Mouse (Mus musculus) G1E (cell line): ENCODE results near the gene Pdlim5. TPM values are rescaled to one million over a fixed set of nuclear protein-coding genes. Genes with fewer than 3 reads are reported as not detected.

Experiments
- ATAC-seq: 2 replicates; pipeline ENCODE4 v1.8.0; 2016; ENCODE audit warnings: mild to moderate bottlenecking; ENCODE audit not compliant: insufficient number of reproducible peaks, poor library complexity, low FRiP score, severe bottlenecking; ENCODE audit errors: extremely low read depth
- DNase-seq: peaks from one replicate; pipeline ENCODE4 v3.0.0; 2012; ENCODE audit warnings: low spot score
- H3K27me3 ChIP-seq: 2 replicates; pipeline ENCODE4 v1.6.1; 2012; ENCODE audit warnings: mild to moderate bottlenecking, low read length, inconsistent platforms; ENCODE audit not compliant: insufficient read depth
- H3K36me3 ChIP-seq: replicated peaks from 2 replicates; pipeline ENCODE3; 2012; ENCODE audit warnings: mild to moderate bottlenecking, inconsistent platforms
- H3K4me1 ChIP-seq: 2 replicates; pipeline ENCODE4 v1.6.1; 2012; ENCODE audit warnings: low read depth, low read length, inconsistent platforms, mixed read lengths; ENCODE audit not compliant: insufficient read depth
- H3K4me3 ChIP-seq: 2 replicates; pipeline ENCODE4 v1.5.1; 2012; ENCODE audit warnings: low read depth, mild to moderate bottlenecking, inconsistent platforms, low read length, moderate library complexity, mixed read lengths
- H3K9me3 ChIP-seq: replicated peaks from 2 replicates; pipeline ENCODE4 v1.6.1; 2012; ENCODE audit warnings: inconsistent platforms
- CTCF ChIP-seq: IDR thresholded peaks from 2 replicates; pipeline ENCODE4 v1.5.1; 2012; ENCODE audit warnings: low read depth, low read length, inconsistent platforms, mixed read lengths
- GATA1 ChIP-seq: IDR thresholded peaks from 2 replicates; pipeline ENCODE4 v1.6.1; 2012; ENCODE audit warnings: borderline replicate concordance, low read length, inconsistent platforms, mixed read lengths
- GATA2 ChIP-seq: IDR thresholded peaks from 2 replicates; pipeline ENCODE4 v1.6.1; 2012; ENCODE audit warnings: low read depth, low read length, inconsistent platforms, borderline replicate concordance
- POLR2AphosphoS5 ChIP-seq: IDR thresholded peaks from 2 replicates; pipeline ENCODE4 v1.6.1; 2012; ENCODE audit warnings: low read depth, low read length, inconsistent platforms; ENCODE audit not compliant: insufficient replicate concordance
- TAL1 ChIP-seq: conservative IDR thresholded peaks from 2 replicates; pipeline ENCODE4 v1.6.1; 2012; ENCODE audit warnings: low read depth, low read length, inconsistent platforms, mixed read lengths
- polyA plus RNA-seq: library from polyadenylated mRNA; stranded (reverse); fragments of >175 nt; gene quantifications from 2 replicates; pipeline ENCODE4 v1.2.3, GENCODE M21; 2012
- total RNA-seq, 2 experiments: library from RNA; stranded (forward) in 1 of 2; stranded (reverse) in 1 of 2; fragments of 200-1000 nt in 1 of 2; fragments of >200 nt in 1 of 2; fragmentation: Nextera tagmentation in 1 of 2; gene quantifications; 2 replicates each; pipeline ENCODE4 v1.2.3; 2014 to 2017

Pdlim5 gene
- total and polyA plus RNA-seq, 3 experiments = 32.5 to 55.7 (median 33.4) TPM

- no peaks in the 10 kb centered on the region for H3K27me3 ChIP-seq
- H3K9me3 ChIP-seq = no peaks in the 10 kb centered on the region
- no peak overlapping the region for H3K4me3 ChIP-seq
- TF ChIP-seq TAL1 (no peak), GATA2 (no peak)
- H3K36me3 ChIP-seq = no peaks in the 10 kb centered on the region
- ATAC-seq (no peak), DNase-seq (no peak)
- no peaks in the 10 kb centered on the region for H3K4me1 ChIP-seq
Observed at GRCm38 (mm10) chr3:142228665-142229064, 166.8 kb downstream of the Pdlim5 start.

GRCm38 (mm10) chr3:142222471-142223103, 172.9 kb downstream of the Pdlim5 start:
- TF ChIP-seq TAL1 (no peak), CTCF (no peak), POLR2AphosphoS5 (no peak), GATA1 (no peak), GATA2 (no peak)
- Histone ChIP-seq H3K27me3 (no peaks in the 10 kb centered on the region), H3K4me1 (no peaks in the 10 kb centered on the region), H3K9me3 (no peaks in the 10 kb centered on the region), H3K36me3 (no peaks in the 10 kb centered on the region), H3K4me3 (no peak overlapping the region)
- DNase-seq (no peak), ATAC-seq (no peak)

GRCm38 (mm10) chr3:142219910-142220309, 175.6 kb downstream of the Pdlim5 start:
- TF ChIP-seq POLR2AphosphoS5 (no peak), GATA1 (no peak), GATA2 (no peak), CTCF (no peak), TAL1 (no peak)
- Histone ChIP-seq H3K9me3 (no peaks in the 10 kb centered on the region), H3K36me3 (no peaks in the 10 kb centered on the region), H3K27me3 (peaks cover 4% of the 10 kb centered on the region; the same call in 1 of the 2 replicates), H3K4me1 (no peaks in the 10 kb centered on the region), H3K4me3 (no peak overlapping the region)
- no peak for ATAC-seq
- no peak for DNase-seq

GRCm38 (mm10) chr3:142212821-142213220, 182.7 kb downstream of the Pdlim5 start:
- DNase-seq = no peak
- Histone ChIP-seq H3K36me3 (no peaks in the 10 kb centered on the region), H3K9me3 (no peaks in the 10 kb centered on the region), H3K27me3 (peaks cover 5% of the 10 kb centered on the region; the same call in 1 of the 2 replicates), H3K4me3 (no peak overlapping the region), H3K4me1 (no peaks in the 10 kb centered on the region)
- TF ChIP-seq GATA2 = no peak
- no peak for TF ChIP-seq TAL1
- no peak for TF ChIP-seq GATA1
- TF ChIP-seq CTCF = no peak
- no peak for TF ChIP-seq POLR2AphosphoS5
- ATAC-seq = no peak

- TF ChIP-seq GATA1 (no peak), POLR2AphosphoS5 (no peak), CTCF (no peak), TAL1 (no peak)
- H3K4me1 ChIP-seq = no peaks in the 10 kb centered on the region
- H3K9me3 ChIP-seq = no peaks in the 10 kb centered on the region
- no peak overlapping the region for H3K4me3 ChIP-seq
- H3K27me3 ChIP-seq = peaks cover 5% of the 10 kb centered on the region; the same call in 1 of the 2 replicates
- H3K36me3 ChIP-seq = no peaks in the 10 kb centered on the region
- ATAC-seq = no peak
- no peak for DNase-seq
Observed at GRCm38 (mm10) chr3:142212186-142212585, 183.3 kb downstream of the Pdlim5 start.

- H3K4me3 ChIP-seq = no peak overlapping the region
- H3K4me1 ChIP-seq = no peaks in the 10 kb centered on the region
- peaks cover 2% of the 10 kb centered on the region; the same call in 1 of the 2 replicates for H3K27me3 ChIP-seq
- no peaks in the 10 kb centered on the region for H3K36me3 ChIP-seq
- DNase-seq (no peak), ATAC-seq (no peak)
- no peaks in the 10 kb centered on the region for H3K9me3 ChIP-seq
- TF ChIP-seq GATA2 (no peak), CTCF (no peak), POLR2AphosphoS5 (no peak), GATA1 (no peak), TAL1 (no peak)
Observed at GRCm38 (mm10) chr3:142209981-142210380, 185.5 kb downstream of the Pdlim5 start.

GRCm38 (mm10) chr3:142209057-142209456, 186.4 kb downstream of the Pdlim5 start:
- no peak for ATAC-seq
- Histone ChIP-seq H3K27me3 (no peaks in the 10 kb centered on the region), H3K9me3 (no peaks in the 10 kb centered on the region), H3K4me3 (no peak overlapping the region), H3K4me1 (no peaks in the 10 kb centered on the region), H3K36me3 (no peaks in the 10 kb centered on the region)
- TF ChIP-seq POLR2AphosphoS5 = no peak
- TF ChIP-seq CTCF = no peak
- TF ChIP-seq GATA2 = no peak
- TF ChIP-seq TAL1 = no peak
- TF ChIP-seq GATA1 = no peak
- DNase-seq = no peak
